Mouse (Mus musculus) brain, embryonic 18.5 days (tissue): Measurements from ENCODE around the gene Enthd1.
"Not testable (repeated sequence)": the region's sequence is repeated elsewhere in the genome, so short reads cannot be mapped to it uniquely, and the experiment has no call there.

Source experiments
- DNase-seq: peaks from one replicate; pipeline ENCODE4 v3.0.0-alpha.2; 2012; ENCODE audit warnings: low read depth, low spot score

The Enthd1 gene

DNA sequence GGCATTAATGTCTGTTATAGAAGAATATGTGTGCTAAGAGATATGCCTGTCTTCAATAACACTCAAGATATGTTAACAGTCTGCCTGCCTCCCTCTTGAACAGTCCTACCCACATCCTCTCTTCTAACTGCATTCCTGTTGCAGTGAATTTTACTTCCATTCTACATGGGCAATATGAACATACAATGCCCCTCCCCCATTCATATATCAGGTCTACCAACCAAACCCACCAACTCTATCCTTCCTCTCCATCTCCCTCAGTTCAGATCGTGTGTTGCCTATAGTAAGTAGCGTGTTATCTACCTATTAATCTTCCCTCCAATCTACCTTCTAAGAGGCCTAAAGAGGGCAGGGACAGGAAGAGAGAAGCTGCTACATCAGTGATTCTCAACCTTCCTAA lies 26.9 kb downstream of the Enthd1 start:
- DNase-seq, result no peak

- DNase-seq, result peak; percentile 50
These were observed 28.9 kb downstream of the Enthd1 start for GRCm38 (mm10) chr15:80536051-80536450.

- no peak for DNase-seq
These were observed 31.7 kb downstream of the Enthd1 start for GRCm38 (mm10) chr15:80533274-80533673.

DNA sequence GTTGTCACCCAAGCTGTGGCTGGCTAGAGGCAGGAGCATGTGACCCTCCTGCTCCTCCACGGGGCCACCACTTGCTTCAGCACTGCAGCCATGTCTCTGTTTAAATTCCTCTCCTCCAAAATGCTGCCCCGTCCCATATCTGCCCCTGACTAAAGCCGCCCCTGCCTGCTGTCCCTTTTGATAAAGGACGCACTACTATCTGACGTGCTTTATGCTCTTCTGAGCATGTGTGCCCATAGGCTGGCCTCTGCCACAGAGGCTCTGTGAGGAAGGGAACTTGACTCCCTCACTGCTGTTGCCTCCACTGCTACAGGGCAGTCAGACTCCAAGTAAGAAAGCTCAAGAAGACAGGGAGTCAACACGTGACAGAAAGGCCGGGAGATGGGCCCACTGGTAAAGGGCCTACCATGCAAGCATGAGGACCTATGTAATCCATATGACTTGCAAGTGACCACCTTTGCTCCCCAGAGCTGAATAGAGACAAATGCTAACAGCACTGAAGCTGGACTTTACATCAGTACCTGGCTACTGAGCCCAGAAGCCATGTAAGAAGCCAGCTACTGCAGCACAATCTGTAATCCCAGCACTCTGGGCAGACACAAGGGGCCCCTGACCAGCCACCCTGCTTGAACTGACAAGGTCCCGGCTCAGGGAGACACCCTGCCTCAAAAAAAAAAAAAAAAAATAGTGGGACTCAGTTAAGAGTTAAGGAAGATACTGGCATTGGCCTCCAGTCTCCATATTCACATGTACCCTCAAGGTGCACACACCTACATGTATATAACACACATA lies 32.5 kb downstream of the Enthd1 start:
- DNase-seq, result no peak

- no peak for DNase-seq
These were observed 33.9 kb downstream of the Enthd1 start for GRCm38 (mm10) chr15:80531026-80531425.

GRCm38 (mm10) chr15:80529955-80530869 lies 34.7 kb downstream of the Enthd1 start:
- DNase-seq, result no peak

GRCm38 (mm10) chr15:80521661-80522388 lies 43.1 kb downstream of the Enthd1 start:
- no peak for DNase-seq

DNA sequence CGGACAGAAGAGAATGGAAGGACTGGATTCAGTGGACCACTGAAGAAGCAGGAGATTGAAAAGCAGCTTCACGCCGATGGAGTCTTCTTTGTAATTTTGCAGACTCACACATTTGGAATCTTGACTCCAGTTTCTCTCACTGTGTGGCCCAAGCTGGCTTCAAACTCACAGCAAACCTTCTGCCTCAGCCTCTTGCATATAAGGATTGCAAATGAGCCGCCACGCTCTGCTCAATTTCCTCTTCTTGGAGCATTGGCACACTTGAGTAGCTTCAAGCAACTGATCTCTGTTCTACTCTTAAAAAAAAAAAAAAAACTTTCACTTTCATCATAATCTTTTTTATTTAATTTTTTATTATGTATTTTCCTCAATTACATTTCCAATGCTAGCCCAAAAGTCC lies 45.0 kb downstream of the Enthd1 start:
- DNase-seq, result no peak

DNA sequence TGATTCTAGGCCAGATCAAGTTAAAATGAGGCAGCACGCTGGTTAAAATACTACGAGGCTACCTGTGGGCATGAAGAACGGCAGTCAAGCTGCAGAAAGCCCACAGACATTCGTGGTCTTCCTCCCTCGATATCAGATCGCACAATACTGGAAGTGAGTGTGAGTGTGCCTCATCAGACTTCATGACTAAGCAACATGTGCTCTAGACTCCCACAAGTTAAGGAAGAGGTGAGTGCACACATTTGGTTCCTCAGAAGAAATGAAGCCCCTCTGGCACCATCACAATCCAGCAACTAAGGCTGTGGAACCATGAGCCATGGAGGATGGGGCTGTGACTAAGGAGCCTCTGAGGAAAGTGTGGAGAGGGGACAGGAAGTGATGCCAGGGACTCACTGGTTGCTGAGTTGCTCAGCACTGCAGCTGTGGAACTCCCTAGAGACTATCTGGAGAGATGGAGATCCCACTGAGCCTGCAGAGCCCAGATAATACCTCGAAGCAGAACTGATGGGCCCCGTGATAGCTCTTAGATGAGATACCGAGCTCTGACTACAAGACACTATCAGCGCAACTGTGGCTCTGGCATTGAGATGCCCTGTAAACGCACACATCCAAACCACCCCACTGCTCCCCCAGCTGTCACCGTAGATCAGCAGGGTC lies 46.3 kb downstream of the Enthd1 start:
- DNase-seq, result no peak

- no peak for DNase-seq
These were observed 47.0 kb downstream of the Enthd1 start for GRCm38 (mm10) chr15:80517996-80518395.

- no peak for DNase-seq
These were observed 48.4 kb downstream of the Enthd1 start for GRCm38 (mm10) chr15:80516525-80516924.

DNA sequence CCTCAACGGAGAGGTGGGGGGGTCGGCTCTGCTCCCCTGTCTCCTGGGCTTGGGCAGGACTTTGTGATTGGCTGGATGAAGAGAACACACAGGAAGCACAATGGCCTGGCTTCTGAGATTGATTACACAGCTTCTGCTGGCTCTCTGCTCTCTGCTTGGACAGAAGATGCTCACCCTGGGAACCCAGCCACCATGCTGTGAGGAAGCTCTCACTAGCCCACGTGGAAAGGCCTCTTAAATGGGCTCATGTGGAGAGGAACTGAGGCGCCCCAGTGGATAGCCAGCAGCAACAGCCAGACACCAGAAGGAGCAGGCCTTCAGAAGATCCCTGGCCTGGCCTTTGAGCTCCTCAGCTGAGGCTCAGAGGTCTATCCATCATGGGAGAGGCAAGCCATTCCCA lies 59.9 kb downstream of the Enthd1 start:
- no peak for DNase-seq

GRCm38 (mm10) chr15:80503155-80503554 lies 61.8 kb downstream of the Enthd1 start:
- not testable (repeated sequence) for DNase-seq

DNA sequence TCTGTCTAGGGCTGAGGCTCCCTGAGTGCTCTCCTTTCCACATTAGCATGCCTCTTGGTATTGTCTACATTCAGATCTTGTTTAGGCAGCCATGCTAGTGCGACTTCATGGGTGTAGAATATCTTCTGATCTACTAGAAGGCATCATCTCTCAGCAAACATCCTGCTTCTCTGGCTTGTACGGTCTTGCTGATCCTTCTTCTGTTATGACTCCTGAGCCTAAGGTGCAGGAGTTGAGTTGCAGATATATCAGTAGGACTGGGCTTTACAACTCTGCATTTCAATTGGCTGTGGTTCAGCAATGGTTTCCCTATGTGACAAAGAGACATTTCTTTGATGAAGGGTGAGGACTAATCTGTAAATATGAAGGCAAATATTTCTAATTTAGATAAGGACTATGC lies 62.2 kb downstream of the Enthd1 start:
- no peak for DNase-seq

DNA sequence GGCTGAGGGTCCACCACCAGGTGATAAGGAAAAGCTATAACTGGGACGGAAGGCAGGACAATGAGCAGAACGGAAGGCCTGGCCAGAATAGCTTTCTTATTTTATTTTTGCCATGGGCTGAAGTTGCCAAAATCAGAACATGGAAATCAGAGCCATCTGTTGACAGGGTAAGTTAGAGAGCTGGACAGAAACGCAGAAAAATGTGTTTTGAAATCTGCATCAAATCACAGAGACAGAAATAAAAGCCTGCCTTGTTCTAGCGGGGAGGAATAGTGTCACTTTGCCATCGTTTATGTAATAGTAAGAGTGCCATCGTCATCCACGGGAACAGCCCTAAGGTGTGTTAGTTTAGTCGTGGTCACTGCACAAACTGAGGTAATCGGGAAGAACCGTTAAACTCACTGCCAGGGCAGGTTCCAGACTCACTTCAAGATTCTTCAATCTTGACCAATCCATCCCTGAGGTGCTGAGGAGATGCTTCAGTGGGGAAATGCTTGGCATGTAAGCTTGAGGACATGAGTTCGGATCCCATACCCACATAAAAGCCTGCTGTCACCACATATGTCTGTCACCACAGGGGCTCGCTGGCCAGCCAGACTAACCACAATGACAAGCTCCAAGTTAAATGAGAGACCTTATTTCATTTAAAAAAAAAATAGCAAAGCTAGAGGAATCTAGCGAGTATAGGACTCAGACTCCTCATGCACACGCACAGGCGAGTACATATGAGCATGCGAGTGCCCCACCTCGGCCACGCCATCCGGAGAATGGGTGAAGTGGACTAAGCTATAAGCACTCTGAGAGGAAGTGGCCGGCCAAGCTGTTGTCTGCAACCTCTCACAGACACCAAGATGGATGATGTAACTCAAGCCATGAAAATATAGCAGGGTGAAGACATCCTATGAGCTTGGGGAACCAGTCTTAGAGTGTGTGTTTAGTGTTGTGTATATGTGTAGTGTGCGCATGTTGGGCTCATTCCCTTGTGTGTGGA lies 63.6 kb downstream of the Enthd1 start:
- DNase-seq, result no peak

- DNase-seq, result no peak
These were observed 64.5 kb downstream of the Enthd1 start for GRCm38 (mm10) chr15:80500426-80500825.

- not testable (repeated sequence) for DNase-seq
These were observed 67.2 kb downstream of the Enthd1 start for GRCm38 (mm10) chr15:80497733-80498132.

- DNase-seq, result no peak
These were observed 73.5 kb downstream of the Enthd1 start for GRCm38 (mm10) chr15:80491505-80491904.

GRCm38 (mm10) chr15:80490151-80490550 lies 74.8 kb downstream of the Enthd1 start:
- no peak for DNase-seq

DNA sequence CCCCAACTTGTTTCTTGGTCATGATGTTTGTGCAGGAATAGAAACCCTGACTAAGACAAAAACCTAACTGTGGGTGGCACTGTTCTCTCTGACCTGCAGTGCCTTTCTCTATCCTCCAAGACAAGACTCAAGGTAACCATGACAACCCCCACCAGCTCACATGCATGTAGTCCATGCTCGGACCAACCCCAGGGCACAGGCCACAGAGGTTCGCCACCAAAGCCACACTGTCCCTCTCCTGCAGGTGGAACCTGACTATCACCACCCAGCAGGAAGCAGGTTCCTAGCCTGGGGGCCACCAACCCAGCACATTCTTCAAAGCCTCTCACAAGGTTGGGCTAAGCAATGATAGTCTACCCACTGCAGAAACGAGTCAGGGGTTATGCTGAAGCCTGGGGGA lies 76.3 kb downstream of the Enthd1 start:
- DNase-seq, result no peak
